Mouse (Mus musculus): ENCODE results near the gene Tigd3.

Gene Tigd3

DNA sequence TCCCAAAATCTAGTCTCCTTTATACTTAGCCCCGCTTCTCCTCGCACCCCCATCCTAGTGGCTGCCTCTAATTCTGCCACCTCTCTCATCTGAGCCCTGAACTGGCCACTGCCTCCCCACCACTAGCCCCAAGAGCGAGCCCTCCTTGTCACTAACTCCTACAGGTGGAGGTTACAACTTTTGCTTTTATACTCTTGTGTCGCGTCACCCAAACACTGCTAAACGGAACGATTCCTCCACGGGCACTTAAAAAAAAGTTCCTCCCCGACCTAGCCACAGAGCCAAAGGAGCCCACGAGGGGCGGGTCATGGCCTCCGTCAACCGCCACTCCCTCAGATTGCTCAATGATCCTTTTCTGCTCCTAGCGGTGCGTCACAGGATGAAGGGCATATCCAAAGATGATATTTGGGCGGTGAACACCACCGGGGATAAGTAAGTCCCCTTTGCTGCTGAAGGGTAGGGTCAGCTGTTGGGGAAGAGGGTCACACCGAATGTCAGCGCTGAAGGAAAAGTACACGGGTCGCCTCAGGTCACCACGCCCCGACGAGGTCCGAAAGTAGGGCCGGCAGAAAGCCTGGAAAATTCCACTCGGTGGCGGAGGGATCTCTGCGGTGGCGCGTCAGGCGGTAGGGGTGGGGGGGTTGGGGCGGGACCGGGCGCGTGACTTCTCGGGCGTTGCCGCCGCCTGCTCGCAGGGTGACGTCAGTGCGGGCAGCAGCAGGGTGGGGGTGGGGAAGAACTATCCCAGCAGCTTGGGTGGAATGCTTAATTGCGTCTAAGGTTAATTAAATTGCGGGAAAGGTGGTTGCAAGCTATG is 48.4 kb downstream of the Tigd3 start:
- DNase-seq, result peak; percentile 97

DNA sequence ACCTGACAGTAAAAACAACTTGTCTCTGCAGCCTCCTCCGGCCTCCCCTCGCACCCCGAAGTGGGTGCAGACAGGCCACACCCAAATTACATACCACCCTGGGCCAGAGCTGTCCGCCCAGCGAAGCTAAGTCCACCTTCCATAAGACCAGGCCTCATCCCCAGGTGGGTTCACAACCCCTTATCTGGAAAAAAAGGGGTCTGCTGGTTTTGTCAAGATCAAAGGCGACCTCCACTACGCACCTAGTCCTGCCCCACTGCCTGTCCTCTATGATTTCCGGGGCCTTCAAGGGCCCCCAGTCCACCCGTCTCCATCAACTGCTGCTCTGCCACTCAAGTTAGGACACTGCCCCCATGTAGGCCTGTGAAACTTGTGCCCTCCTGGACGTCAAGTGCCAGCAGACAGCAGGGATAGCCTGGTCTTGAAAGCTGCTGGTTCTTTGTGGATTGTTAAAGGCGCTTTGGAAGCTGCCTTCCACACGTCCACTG is 49.1 kb downstream of the Tigd3 start:
- no peak for DNase-seq

DNA sequence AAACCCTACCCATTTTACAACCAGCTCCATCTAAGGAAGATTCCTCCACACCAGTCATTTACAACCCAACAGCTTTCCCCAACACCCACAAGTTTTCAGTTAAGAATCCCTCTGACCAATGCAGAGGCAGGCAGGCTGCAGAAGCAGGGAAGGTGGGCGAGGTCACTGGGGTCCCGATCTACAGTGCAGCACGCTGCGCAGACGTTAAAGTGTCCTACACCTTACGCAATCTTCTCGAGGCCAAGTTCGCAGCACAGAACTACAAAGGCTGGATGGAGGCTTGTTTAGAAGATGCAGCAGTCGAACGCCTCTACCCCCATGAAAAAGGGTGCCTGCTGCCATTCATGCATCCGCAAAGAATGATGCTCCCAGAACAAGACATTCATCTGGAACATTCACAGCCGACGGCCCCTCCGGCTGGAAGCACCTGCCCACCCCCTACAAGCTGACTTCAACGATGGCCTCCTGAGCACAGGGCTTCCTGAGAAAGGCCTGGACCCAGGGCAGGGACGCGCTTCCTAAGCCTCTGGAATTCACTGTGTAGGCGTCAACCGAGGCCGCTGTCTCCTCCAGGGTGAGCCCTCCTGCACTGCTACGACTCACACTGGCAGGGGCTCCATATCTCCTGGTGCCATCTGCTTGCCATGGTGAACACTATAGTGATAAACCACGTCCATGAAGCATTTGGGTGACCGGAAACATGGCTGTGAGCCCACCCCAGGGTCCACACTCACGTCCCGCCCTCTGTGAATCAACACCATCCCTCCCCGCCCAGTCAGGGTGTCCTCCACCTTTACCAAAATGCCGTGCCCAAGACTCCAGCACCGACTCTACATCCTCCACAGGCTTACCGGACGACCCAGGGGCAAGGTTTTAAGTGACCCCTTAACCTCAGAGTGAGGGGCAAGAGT is 49.9 kb downstream of the Tigd3 start:
- DNase-seq, result no peak

DNA sequence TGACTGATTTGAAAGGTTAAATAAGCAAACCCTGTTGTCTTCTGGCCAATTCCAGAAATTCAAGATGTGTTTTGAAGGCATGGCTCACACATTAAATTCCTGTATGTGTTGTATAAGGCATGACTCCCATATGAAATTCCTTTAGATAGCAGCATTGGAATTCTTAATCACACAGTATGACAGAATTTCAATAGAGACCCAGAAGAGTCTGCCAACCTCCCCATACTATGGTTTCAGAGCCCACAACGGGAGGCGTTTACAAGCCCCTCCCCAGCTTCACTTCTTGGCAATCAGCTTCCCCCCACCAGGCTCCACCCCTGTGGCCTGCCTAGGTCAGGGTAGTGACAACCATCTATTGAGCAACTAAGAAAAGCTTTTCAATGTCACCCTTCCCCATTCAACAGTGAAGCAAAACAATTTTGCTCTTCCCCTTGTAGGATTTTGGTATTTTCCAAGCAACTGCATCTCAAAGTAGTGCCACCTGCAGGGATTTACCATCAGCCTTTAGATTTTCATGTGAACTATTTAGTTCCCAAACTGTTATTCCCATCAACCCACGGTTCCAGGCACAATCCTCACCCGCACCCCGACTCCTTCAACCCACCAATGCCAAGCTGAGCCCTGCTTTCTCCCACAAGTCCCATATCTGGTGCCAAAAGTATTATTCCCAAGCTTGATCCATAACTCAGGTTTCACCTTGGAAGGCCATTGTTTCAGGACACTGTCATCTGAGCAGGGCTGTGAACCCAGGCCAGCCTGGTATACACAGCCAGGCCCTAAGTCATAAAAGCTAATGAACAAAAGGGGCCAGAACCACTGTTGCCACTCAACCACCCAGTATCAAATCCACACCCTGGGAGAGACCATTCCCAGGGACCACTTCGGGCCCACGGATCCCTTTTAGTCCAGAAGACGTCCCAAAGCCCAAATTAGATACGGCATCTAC is 50.9 kb downstream of the Tigd3 start:
- DNase-seq, result no peak

DNA sequence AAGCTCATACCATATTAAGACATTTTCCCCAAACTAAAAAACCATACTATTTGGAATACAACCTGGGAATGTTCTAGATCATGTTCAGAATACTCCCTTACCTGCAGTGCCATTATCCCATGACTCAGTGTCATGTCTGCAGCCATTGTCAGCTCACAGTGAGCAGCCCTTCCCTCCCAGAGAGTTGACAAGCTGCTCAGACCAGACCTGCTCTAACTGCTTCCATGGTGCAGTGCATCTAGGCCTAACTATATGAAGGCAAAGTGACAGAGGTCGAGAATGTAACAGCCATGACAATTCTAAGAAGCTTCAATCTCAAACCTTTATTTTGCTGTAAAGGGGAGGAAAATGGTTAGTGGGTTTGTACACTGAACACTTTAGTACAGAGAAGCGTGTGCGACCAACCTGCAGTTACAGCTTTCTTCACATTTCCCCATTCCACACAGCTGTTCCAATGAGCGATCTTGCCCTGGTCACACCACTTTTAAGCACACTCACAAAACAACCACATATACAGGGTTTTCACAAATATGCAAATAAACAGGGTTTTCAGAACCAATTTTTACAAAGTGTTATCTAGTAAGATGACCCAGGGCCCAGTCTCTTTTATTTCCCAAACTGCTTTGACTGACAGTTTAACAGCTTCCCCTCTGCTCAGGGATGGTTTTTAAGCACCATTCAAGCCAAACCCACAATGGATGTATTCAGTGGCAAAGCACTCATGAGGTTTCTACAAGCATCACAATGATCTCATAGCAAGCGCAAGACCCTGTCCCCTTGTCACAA is 51.8 kb downstream of the Tigd3 start:
- DNase-seq, result no peak

DNA sequence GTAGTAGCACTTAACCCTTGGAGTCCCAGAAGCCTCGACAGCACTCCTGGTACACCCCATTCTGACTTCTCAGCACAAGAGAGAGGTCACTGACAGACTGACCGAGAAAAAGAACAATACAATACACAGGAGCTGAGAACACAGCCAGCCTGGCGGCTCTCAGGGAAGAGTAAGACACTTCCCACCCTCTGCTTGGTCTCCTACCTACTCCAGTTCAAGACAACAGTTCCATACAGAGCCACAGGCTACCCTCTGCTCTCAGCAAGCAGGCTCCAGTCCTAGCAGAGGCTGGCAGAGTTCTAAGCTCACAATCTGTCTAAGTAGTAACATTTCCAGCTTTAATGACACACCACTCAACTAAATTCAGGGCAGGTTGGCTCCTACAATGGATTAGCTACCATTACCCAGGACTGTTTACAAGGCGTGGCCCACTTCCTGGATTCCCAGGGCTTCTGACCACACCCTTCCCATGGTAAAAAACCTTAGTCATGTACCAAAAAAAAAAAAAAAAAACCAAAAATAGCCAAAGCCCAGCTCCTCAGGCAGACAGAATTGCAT is 52.5 kb downstream of the Tigd3 start:
- peak; percentile 62 for DNase-seq

All from lung, postnatal 10 days (tissue).